Mouse (Mus musculus) heart, adult 2 months (tissue): ENCODE data around the gene Tacr2.

ENCODE experiments used
- CTCF ChIP-seq: fragments of 200-600 bp; IDR thresholded peaks from 2 replicates; pipeline ENCODE4 v1.8.1; 2022; ENCODE audit warnings: antibody characterized with exemption, mild to moderate bottlenecking, moderate library complexity
- POLR2A ChIP-seq: fragments of 200-500 bp; IDR thresholded peaks from 2 replicates; pipeline ENCODE4 v1.6.1; 2011; ENCODE audit warnings: mild to moderate bottlenecking, low read depth, low read length, control low read depth; ENCODE audit not compliant: insufficient read depth

GRCm38 (mm10) chr10:62215169-62215616 is 37.0 kb upstream of the Tacr2 start:
- TF ChIP-seq CTCF (no peak), POLR2A (no peak)
